Mouse (Mus musculus) kidney, adult 2 months (tissue): ENCODE measurements around the gene Psmc3.

ENCODE experiments used
- CTCF ChIP-seq: fragments of 200-500 bp; conservative IDR thresholded peaks from 2 replicates; pipeline ENCODE4 v1.5.1; 2011; ENCODE audit warnings: low read depth, mild to moderate bottlenecking, control low read depth, low read length, moderate library complexity, mixed read lengths; ENCODE audit not compliant: insufficient read depth, insufficient read length
- POLR2A ChIP-seq: fragments of 200-500 bp; IDR thresholded peaks from one replicate; pipeline ENCODE4 v1.6.1; 2011; ENCODE audit warnings: low read depth, low read length, control low read depth

DNA sequence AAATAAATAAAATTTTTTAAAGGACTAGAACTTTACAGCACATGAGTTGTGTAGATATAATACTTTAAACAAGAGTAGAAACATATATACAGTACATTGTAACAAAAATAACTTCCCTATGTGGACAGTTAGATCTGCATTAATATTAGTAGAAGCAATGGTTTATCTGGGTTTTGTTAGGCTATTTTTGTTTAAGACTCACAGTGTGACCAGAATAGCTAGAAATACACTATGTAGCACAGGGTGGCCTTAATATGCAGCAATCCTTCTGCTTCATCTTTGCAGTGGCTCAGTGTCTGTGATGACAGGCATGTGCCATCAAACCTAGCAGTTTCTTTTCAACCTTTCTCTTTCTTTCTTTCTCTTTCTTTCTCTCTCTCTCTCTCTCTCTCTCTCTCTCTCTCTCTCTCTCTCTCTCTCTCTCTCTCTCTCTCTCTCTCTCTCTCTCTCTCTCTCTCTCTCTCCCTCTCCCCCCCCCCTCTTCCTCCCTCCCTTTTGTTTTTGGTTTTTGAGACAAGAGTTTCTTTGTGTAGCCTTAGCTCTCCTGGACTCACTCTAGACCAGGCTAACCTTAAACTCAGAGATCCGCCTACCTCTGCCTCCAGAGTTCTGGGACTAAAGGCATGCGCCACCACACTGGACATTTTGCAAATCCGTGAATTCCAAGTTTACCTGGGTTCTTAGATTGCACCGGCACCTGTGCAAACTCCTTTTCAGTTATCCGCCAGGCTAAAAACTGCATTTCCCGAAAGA lies 452 bp upstream of the Psmc3 start:
- TF ChIP-seq POLR2A (no peak), CTCF (no peak)
